Mouse (Mus musculus): ENCODE measurements around the gene Mmab. TPM values are rescaled to one million over a fixed set of nuclear protein-coding genes. Genes with fewer than 3 reads are reported as not detected.

The Mmab gene
- total RNA-seq, 1 experiment: 11.0 TPM

- Histone ChIP-seq H3K4me1 (ENCODE audit: control insufficient read depth in 2 of 2, insufficient read depth in 2 of 2, low read length in 2 of 2, poor library complexity in 1 of 2) (no peaks in the 10 kb centered on the region), H3K36me3 (ENCODE audit: control insufficient read depth, insufficient read depth, low read length, poor library complexity, severe bottlenecking) (peaks cover 32% of the 10 kb centered on the region), H3K9ac (ENCODE audit: insufficient read depth, low read depth, low read length, poor library complexity, severe bottlenecking) (no peak overlapping the region), H3K27ac (ENCODE audit: insufficient read depth, low read depth, low read length, poor library complexity, severe bottlenecking) (no peak overlapping the region), H3K4me3 (ENCODE audit: insufficient read depth in 1 of 2, low read depth in 1 of 2, low read length in 2 of 2, poor library complexity in 1 of 2, severe bottlenecking in 1 of 2) (no peak overlapping the region), H3K9me3 (ENCODE audit: control insufficient read depth, insufficient read depth, low read depth, low read length) (no peaks in the 10 kb centered on the region)
- no peak for DNase-seq (ENCODE audit: low read depth, low spot score)
- in situ Hi-C loops (cut with MboI; ENCODE audit: low sequenced_read_pairs in 2 of 2, unreplicated experiment in 2 of 2): no loop called here
- TF ChIP-seq CHD2 (IDR thresholded peaks at IDR 0.05; ENCODE audit: low read depth, low read length) (no peak), HCFC1 (IDR thresholded peaks at IDR 0.05; ENCODE audit: borderline replicate concordance, insufficient read depth, low read length) (no peak), ZNF384 (IDR thresholded peaks at IDR 0.05; ENCODE audit: low read depth, low read length) (no peak), ZC3H11A (IDR thresholded peaks at IDR 0.05; ENCODE audit: borderline replicate concordance, low read depth, low read length) (no peak), MAFK (IDR thresholded peaks at IDR 0.05; ENCODE audit: insufficient read depth, low read depth, low read length) (no peak)
Observed at GRCm38 (mm10) chr5:114421561-114422298, 22.1 kb downstream of the Mmab start.

DNA sequence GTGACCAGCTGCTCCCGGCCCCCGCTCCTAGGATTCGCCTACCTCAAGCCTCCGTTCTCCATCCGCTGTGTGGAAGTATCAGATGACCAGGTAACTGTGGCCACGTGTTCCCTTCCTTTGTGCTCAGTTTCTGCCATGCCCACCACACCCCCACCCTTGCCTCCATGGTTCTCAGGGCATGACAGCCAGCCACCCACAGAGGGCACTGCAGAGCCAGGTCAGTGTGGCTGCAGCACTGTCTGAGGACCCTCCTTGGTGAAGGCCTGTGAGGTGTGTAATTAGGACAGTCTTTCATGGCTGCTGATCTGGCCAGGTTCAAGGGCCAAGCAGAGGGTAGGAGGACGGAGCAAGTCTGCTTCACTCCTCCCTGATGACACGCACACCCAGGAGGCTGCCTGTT is 25.3 kb downstream of the Mmab start:
- no peak overlapping the region for H3K4me3 ChIP-seq (ENCODE audit: insufficient read depth in 1 of 2, low read depth in 1 of 2, low read length in 2 of 2, poor library complexity in 1 of 2, severe bottlenecking in 1 of 2)
- TF ChIP-seq HCFC1 (IDR thresholded peaks at IDR 0.05; ENCODE audit: borderline replicate concordance, insufficient read depth, low read length) (no peak), MAFK (IDR thresholded peaks at IDR 0.05; ENCODE audit: insufficient read depth, low read depth, low read length) (no peak), ZNF384 (IDR thresholded peaks at IDR 0.05; ENCODE audit: low read depth, low read length) (no peak), ZC3H11A (IDR thresholded peaks at IDR 0.05; ENCODE audit: borderline replicate concordance, low read depth, low read length) (no peak)
- no peak overlapping the region for H3K9ac ChIP-seq (ENCODE audit: insufficient read depth, low read depth, low read length, poor library complexity, severe bottlenecking)
- H3K36me3 ChIP-seq (ENCODE audit: control insufficient read depth, insufficient read depth, low read length, poor library complexity, severe bottlenecking): peaks cover 51% of the 10 kb centered on the region
- in situ Hi-C loops (cut with MboI; ENCODE audit: low sequenced_read_pairs in 2 of 2, unreplicated experiment in 2 of 2): no loop called here
- H3K4me1 ChIP-seq (ENCODE audit: control insufficient read depth in 2 of 2, insufficient read depth in 2 of 2, low read length in 2 of 2, poor library complexity in 1 of 2): no peaks in the 10 kb centered on the region
- no peak overlapping the region for H3K27ac ChIP-seq (ENCODE audit: insufficient read depth, low read depth, low read length, poor library complexity, severe bottlenecking)
- no peak for DNase-seq (ENCODE audit: low read depth, low spot score)
- no peaks in the 10 kb centered on the region for H3K9me3 ChIP-seq (ENCODE audit: control insufficient read depth, insufficient read depth, low read depth, low read length)

GRCm38 (mm10) chr5:114416855-114417254 is 27.0 kb downstream of the Mmab start:
- TF ChIP-seq CHD2 (IDR thresholded peaks at IDR 0.05; ENCODE audit: low read depth, low read length) (no peak), MAFK (IDR thresholded peaks at IDR 0.05; ENCODE audit: insufficient read depth, low read depth, low read length) (no peak), HCFC1 (IDR thresholded peaks at IDR 0.05; ENCODE audit: borderline replicate concordance, insufficient read depth, low read length) (no peak), ZC3H11A (IDR thresholded peaks at IDR 0.05; ENCODE audit: borderline replicate concordance, low read depth, low read length) (no peak), ZNF384 (IDR thresholded peaks at IDR 0.05; ENCODE audit: low read depth, low read length) (no peak)
- DNase-seq (ENCODE audit: low read depth, low spot score): no peak
- no peaks in the 10 kb centered on the region for H3K9me3 ChIP-seq (ENCODE audit: control insufficient read depth, insufficient read depth, low read depth, low read length)
- H3K4me3 ChIP-seq (ENCODE audit: insufficient read depth in 1 of 2, low read depth in 1 of 2, low read length in 2 of 2, poor library complexity in 1 of 2, severe bottlenecking in 1 of 2): no peak overlapping the region
- no peak overlapping the region for H3K9ac ChIP-seq (ENCODE audit: insufficient read depth, low read depth, low read length, poor library complexity, severe bottlenecking)
- H3K27ac ChIP-seq (ENCODE audit: insufficient read depth, low read depth, low read length, poor library complexity, severe bottlenecking): no peak overlapping the region
- H3K36me3 ChIP-seq (ENCODE audit: control insufficient read depth, insufficient read depth, low read length, poor library complexity, severe bottlenecking): peaks cover 66% of the 10 kb centered on the region
- in situ Hi-C loops (cut with MboI; ENCODE audit: low sequenced_read_pairs in 2 of 2, unreplicated experiment in 2 of 2): no loop called here
- no peaks in the 10 kb centered on the region for H3K4me1 ChIP-seq (ENCODE audit: control insufficient read depth in 2 of 2, insufficient read depth in 2 of 2, low read length in 2 of 2, poor library complexity in 1 of 2)

DNA sequence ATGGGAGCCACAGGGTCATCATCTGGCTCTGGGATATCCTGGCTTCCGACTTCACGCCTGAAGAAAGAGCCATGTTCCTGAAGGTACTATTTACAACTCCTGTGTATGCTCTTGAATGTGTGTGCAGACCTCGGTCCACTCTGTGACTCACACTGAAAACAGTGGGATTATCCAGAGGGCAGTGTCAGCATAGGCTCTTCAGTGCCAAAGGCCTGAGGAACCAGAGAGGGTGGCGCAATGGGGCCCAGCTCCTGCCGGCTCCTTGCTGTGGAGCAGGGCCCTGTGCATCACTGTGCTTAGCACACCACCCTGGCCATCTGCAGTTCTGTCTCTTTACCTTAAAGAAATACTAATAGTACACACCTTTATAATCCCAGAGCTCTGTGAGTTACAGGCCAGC is 28.3 kb downstream of the Mmab start:
- in situ Hi-C loops (cut with MboI; ENCODE audit: low sequenced_read_pairs in 2 of 2, unreplicated experiment in 2 of 2): no loop called here
- Histone ChIP-seq H3K4me3 (ENCODE audit: insufficient read depth in 1 of 2, low read depth in 1 of 2, low read length in 2 of 2, poor library complexity in 1 of 2, severe bottlenecking in 1 of 2) (no peak overlapping the region), H3K36me3 (ENCODE audit: control insufficient read depth, insufficient read depth, low read length, poor library complexity, severe bottlenecking) (peaks cover 70% of the 10 kb centered on the region), H3K4me1 (ENCODE audit: control insufficient read depth in 2 of 2, insufficient read depth in 2 of 2, low read length in 2 of 2, poor library complexity in 1 of 2) (no peaks in the 10 kb centered on the region; a peak in 1 of 4 replicates), H3K9me3 (ENCODE audit: control insufficient read depth, insufficient read depth, low read depth, low read length) (no peaks in the 10 kb centered on the region), H3K9ac (ENCODE audit: insufficient read depth, low read depth, low read length, poor library complexity, severe bottlenecking) (no peak overlapping the region), H3K27ac (ENCODE audit: insufficient read depth, low read depth, low read length, poor library complexity, severe bottlenecking) (no peak overlapping the region)
- DNase-seq (ENCODE audit: low read depth, low spot score): no peak
- TF ChIP-seq ZNF384 (IDR thresholded peaks at IDR 0.05; ENCODE audit: low read depth, low read length): no peak
- no peak for TF ChIP-seq MAFK (IDR thresholded peaks at IDR 0.05; ENCODE audit: insufficient read depth, low read depth, low read length)
- TF ChIP-seq HCFC1 (IDR thresholded peaks at IDR 0.05; ENCODE audit: borderline replicate concordance, insufficient read depth, low read length): no peak
- TF ChIP-seq ZC3H11A (IDR thresholded peaks at IDR 0.05; ENCODE audit: borderline replicate concordance, low read depth, low read length): no peak
- TF ChIP-seq CHD2 (IDR thresholded peaks at IDR 0.05; ENCODE audit: low read depth, low read length): no peak
